Mouse (Mus musculus): ENCODE results near the gene Cables2.

DNA sequence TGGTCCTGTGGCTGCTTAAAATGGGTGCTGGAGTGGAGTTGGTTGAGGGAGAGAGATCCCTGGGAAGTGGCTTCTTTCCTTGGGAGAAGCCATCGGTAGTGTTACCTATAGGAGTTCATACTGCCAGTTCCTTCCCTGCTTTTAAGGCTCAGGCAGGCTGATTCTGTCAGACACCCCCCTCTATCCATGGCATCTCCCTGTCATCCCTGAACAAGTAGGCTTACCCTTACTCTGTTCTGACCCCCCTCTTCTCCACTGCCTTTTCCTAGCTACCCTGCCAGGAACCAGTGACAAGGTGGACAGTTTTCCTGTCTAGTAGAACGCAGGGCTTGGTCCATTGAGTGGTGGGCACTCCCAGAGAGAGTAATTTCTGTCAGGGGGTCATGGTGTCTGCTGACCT is 1.2 kb upstream of the Cables2 start:
- TF ChIP-seq CTCF (IDR thresholded peaks at IDR 0.05; ENCODE audit: low read depth, low read length) (no peak), POLR2A (IDR thresholded peaks at IDR 0.05; ENCODE audit: borderline replicate concordance, low read depth, low read length) (no peak)
